Mouse (Mus musculus) embryo, embryonic 11.5 days (tissue): ENCODE measurements around the gene Inpp5b.
"Not testable (repeated sequence)": the region's sequence is repeated elsewhere in the genome, so short reads cannot be mapped to it uniquely, and the experiment has no call there.

Source experiments
- DNase-seq: peaks from one replicate; pipeline ENCODE4 v3.0.0-alpha.2; 2012; ENCODE audit warnings: low read depth, low spot score

Inpp5b gene

DNA sequence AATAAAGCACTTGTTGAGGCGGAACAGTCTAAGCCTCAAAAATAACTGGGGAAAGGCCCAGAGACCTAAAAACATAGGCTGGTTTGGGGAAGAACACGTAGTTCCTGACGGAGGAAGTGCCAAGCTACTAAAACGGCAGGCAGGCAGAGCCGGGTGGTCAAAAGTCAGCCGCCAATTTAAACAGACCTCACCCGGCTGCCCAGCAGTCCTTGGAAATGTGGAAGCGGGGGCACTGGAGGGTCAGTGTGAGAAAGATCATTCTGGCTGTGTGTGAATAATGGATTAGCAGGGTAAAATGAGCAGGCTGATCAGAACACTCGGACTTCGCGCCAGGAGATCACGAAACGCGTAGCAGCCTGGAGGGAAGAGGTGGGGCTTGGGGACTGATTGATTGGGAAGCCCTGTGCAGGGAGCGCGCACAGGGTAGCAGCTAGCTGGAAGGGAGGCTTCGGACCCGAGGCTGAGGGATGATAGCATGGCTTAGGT lies 31.6 kb upstream of the Inpp5b start:
- DNase-seq: no peak

DNA sequence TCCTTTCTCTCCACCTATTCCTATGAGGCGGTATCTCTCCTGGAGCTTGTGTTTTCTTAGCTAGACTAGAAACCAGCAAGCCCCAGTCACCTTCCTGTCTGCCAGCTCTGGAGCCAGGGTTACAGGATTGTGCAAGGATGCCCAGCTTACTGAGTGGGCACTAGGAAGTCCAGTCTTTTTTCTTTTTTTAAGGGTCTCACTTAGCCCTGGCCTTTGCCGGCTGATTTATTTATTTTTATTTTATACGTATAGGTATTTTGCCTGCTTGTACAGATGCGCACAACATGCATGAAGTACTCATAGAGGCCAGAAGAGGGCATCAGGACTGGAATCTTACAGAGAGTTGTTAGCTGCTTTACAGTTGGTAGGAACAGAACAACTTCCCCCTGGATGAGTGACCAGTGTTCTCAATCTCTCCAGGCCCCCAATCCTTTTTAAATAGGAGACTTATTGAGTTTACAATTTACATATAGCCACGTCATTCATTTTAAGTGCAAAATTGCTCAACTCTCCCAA lies 30.8 kb upstream of the Inpp5b start:
- no peak for DNase-seq

GRCm38 (mm10) chr4:124712618-124713017 lies 29.0 kb upstream of the Inpp5b start:
- DNase-seq: no peak

DNA sequence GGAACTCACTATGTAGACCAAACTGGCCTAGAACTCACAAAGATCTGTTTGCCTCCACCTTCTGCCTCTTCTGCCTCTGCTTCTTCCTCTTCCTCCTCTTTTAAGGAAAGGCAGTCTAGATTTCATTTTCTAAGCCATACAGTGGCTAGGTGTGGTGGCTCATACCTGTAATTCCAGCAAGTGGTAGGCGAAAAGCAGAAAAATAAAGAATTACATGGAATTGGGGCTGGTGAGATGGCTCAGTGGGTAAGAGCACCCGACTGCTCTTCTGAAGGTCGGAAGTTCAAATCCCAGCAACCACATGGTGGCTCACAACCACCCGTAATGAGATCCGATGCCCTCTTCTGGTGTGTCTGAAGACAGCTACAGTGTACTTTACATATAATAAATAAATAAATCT lies 27.8 kb upstream of the Inpp5b start:
- not testable (repeated sequence) for DNase-seq

DNA sequence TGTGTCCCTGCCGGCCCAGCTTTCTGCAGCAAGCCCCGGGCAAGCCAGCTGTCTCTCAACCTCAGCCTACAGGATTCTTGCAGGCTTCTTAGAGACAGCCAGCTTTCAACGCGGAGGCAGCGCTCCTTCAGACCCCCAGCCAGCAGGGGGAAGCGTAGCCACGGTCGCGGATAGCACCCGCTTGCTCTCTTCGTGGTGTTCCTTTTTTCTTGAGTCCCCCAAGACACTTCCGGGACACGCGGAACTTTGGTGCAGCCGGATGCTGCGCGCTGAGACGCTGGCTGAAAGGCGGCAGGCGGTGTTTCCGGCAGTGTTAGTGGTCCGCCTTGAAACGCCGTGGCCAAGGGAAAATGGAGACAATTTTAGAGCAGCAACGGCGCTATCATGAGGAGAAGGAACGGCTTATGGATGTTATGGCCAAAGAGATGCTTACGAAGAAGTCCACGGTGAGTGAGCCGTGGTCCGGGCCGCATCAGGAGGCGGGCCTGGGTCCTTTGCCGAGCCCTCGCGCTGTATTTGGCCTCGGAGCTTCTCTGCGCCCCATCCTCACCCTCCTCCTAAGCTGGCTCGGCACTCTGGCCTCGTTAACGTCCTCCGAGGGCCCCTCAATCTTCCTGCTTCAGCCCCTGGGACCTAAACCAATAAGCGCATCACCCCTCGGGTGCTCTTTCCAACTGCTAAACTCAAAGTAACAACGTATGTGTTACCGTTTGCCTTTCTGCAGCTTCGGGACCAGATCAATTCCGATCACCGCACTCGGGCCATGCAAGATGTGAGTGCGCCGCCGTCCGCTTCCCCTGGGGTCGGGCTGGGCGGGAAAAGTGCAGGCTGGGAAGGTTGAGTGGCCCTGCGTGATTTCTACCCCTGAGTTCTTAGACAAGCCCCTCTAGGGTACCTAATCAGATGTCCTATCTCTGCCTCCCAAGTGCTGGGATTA lies 26.8 kb upstream of the Inpp5b start, which contains the start of gene Sf3a3:
Gene Sf3a3 (plus strand): TSS at position 232 of the 937 bp plus-strand sequence.
- peak; percentile 94 for DNase-seq

GRCm38 (mm10) chr4:124719101-124719500 lies 22.5 kb upstream of the Inpp5b start:
- DNase-seq: no peak

DNA sequence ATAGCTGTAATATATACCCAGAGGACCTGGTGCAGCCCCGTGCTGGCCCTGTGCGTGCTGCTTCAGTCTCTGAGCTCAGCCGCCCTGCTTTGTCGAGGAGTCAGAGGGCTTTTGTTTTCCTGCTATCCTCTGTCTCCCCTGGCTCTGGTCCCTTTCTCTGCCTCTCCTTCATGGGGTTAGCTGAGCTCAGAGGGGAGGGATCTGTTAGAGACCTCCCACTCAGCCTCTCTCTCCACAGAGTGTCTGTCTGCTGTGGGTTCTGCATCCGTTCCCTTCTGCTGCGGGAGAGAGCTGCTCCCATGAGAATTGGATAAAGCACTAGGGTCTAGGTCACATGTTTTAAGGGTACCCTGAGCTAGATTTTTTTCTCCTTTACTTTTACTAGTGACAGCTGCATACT lies 15.5 kb upstream of the Inpp5b start:
- DNase-seq: no peak

DNA sequence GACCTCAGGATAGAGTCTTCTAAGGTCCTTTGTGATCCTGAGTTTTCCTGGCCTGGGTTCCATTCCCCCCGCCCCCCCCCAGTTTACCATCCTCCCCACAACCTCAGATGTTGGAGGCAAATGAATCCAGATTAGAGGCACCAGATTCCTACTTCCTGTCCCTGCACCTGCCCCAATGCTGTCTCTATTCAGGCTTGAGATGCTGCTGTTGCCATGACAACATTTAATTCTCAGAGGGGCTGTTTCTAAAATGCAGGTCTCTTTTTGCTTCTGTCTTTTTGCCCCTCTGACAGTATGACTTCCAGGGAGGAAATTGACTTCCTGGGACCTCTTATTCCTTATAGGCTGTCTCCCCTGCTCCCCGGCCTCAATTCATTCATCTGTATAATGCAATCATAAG lies 4.7 kb upstream of the Inpp5b start:
- no peak for DNase-seq

DNA sequence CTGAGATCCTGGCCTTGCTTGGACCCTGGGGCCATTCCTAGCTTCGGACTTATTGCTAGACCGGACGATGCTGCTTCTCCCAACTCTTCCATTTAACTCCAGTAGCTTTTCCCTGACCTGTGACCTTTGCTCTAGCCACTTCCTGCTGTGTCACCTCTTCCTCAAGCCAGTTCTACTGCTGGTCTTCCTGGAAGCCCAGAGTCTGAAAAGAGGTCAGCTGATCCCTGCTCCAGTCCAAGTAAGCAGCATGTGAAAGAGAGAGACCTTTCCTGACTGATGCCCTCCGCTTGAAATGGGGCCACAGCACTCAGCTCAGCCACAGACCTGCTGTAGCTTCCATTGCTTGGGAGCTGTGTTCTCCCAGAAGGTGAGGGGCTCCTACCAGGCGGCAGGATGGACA lies 4.2 kb upstream of the Inpp5b start:
- DNase-seq: no peak

- no peak for DNase-seq
Observed at GRCm38 (mm10) chr4:124738013-124738412, 3.6 kb upstream of the Inpp5b start.

DNA sequence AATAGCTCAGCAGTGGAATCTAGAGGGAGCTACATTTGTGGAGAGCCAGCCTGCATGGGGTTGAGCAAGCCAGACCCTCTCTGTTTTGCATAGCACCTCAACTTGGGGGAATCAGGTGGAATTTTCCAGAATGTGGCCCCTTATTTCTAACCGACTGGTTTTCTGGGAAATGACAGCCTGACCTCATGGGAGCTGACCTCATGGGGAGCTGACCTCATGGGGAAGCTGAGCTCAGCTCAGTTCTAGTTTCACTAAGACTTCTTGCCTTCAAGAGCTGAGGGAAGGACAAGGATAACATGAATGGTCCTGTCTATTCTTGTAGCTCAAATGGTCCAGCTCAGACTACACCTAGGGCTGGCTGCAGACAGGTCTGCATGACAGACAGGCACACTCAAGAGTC lies 2.9 kb upstream of the Inpp5b start:
- no peak for DNase-seq

DNA sequence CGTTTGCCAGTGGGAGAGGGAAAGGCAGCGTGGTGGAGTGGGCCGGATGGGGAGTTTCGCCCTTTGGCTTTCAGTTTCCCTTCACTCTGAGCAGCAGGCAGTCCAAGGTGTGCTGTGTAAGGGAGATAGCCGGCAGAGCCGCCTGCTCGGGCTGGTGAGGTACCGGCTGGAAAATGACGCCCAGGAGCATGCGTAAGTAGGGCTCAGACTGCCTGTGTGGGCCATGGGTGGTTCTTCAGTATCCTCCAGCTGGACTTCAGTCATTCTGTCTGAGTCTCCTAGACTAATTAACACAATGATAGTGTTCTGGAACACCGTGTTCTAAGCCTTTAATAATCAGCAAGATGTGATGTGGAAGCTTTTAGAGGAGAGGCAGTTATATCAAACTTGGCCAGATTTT lies 1.2 kb downstream of the Inpp5b start:
- no peak for DNase-seq

DNA sequence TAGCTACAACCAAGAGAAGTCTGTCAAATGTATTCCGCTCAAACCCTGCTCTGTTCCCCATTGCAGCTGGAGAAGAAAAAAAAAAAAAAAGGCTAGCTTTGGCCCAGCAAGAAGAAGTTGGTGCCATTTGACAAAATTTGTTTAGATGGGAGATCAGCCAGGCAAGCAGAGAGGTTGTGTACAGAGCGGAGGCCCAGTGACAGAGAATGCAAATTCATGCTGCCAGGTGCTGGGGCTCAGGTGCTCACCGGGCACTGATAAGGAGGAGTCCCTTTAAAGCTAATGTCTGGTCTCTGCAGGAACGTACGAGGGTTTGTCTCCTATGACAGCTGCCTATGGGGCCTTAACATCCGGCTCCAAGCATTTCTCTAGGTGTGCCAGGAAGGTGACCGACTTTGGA lies 4.9 kb downstream of the Inpp5b start:
- no peak for DNase-seq

DNA sequence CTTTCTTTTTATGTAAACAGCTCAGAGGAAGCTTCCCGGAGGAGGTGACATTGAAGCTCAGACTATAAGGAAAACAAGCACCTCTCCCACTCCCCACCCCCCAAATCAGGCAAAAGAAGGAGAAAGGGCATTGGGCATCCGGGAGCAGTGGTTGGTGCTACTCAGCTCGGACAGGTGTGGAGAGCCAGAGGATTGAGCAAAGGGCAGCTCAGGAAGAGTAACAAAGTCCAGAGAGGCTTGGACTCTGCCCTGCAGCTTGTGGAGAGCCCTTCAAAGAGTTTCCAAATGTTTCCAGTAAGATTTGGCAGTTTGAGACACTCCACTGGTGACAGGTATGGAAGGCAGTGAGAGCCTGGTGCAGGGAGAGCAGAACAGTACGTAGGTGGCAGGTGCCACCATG lies 6.2 kb downstream of the Inpp5b start:
- DNase-seq: no peak

GRCm38 (mm10) chr4:124751300-124752250 lies 9.9 kb downstream of the Inpp5b start:
- peak; percentile 93 for DNase-seq

GRCm38 (mm10) chr4:124752281-124753199 lies 10.9 kb downstream of the Inpp5b start:
- DNase-seq: no peak

DNA sequence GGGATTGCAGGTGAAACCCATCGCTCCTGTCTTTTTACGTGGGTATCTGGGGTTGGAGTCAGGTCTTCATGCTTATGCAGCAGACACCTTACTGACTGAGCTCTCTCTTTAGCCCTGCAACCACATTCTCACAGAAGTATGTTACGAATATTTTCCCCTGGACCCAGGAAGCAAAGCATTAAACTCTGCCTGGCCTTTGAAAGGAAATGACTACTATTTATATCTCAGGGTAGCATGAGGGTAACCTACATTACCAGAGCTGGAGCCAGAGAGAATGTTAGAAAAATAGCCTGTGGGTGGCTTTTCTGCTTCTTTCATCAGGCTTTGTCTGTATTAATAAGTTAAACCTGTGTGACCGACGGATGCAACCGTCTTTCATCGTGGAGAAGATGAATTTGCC lies 13.9 kb downstream of the Inpp5b start:
- DNase-seq: no peak

GRCm38 (mm10) chr4:124759305-124759811 lies 17.7 kb downstream of the Inpp5b start:
- no peak for DNase-seq

DNA sequence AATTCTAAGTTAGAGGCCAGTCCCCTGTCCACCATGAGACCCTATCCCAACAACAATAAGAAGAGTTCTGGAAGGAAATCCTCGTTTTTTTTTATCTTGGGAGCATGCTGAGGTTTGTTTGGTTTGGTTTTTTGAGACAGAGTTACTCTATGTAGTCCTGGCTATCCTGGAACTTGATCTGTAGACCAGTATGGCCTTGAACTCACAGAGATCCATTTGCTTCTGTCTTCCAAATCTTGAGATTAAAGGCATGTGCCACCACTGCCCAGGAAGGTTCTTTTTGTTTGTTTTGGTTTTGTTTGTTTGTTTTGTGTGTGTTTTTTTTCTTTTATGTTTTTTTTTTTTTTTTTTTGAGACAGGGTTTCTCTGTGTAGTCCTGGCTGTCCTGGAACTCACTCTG lies 19.6 kb downstream of the Inpp5b start:
- no peak for DNase-seq

GRCm38 (mm10) chr4:124762858-124763452 lies 21.3 kb downstream of the Inpp5b start:
- DNase-seq: no peak
